Mouse (Mus musculus): ENCODE results near the gene Trabd2b. TPM values are rescaled to one million over a fixed set of nuclear protein-coding genes. Genes with fewer than 3 reads are reported as not detected.

The Trabd2b gene
- polyA plus RNA-seq, 1 experiment from 2014 or later: 2.4 TPM

- H3K9ac ChIP-seq: no peak overlapping the region
- peaks cover 77% of the 10 kb centered on the region for H3K27me3 ChIP-seq
- no peaks in the 10 kb centered on the region for H3K36me3 ChIP-seq
- H3K4me3 ChIP-seq: no peak overlapping the region
- no peaks in the 10 kb centered on the region for H3K9me3 ChIP-seq (replicated peaks)
- 70% methylated on average over 3 of the region's 3 CpGs for WGBS
- no peak overlapping the region for H3K27ac ChIP-seq
- ATAC-seq (replicated peaks; ENCODE audit: insufficient number of reproducible peaks, insufficient read depth, low FRiP score, low read depth): no peak
- H3K4me2 ChIP-seq: no peak overlapping the region
- no peaks in the 10 kb centered on the region for H3K4me1 ChIP-seq (replicated peaks)
These were observed 6.7 kb upstream of the Trabd2b start for GRCm38 (mm10) chr4:114399821-114400220.

DNA sequence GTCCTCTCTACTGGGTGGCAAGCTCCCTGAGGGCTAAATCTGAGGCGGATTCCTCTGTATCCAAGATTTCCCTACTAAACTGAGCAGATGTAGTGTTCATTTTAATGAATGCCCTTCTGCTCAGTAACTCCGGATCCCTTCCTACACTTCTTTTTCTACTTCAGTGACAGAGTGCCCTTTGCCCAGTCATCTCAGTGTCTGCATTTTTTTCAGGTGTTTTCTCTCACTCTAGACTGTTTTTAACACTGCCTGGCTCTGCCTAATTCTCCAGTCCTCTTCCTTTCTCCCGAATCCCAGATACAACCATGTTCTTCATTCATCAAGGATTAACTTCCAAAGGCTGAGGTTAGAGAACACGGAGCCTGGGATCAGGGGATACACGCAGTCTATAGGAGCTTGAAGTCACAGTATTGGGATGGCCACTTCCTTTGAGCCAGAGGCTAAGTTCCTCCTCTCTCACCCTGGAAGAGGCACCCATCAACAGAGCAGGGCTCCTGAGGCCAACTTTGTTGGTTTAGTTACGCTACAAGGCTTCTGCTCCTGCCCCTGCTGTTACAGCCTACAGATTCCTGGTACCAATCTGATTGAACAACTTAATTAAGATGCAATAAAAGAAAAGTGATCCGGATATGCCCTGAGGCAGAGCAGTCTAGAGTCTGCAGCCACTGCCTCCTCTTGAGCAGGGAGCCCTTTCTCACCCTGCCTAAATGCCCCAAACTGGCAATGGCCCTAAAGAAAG lies 4.4 kb upstream of the Trabd2b start:
- peaks cover 79% of the 10 kb centered on the region for H3K27me3 ChIP-seq
- 67% methylated on average over 7 of the region's 7 CpGs for WGBS
- peaks cover 9% of the 10 kb centered on the region for H3K4me1 ChIP-seq (replicated peaks)

GRCm38 (mm10) chr4:114405682-114406354 lies 706 bp upstream of the Trabd2b start:
- Histone ChIP-seq H3K4me1 (replicated peaks) (peaks cover 31% of the 10 kb centered on the region), H3K36me3 (no peaks in the 10 kb centered on the region), H3K4me3 (peak overlapping the region; percentile 80), H3K27me3 (peaks cover 83% of the 10 kb centered on the region), H3K27ac (peak overlapping the region; percentile 86), H3K9ac (peak overlapping the region; percentile 78), H3K4me2 (peak overlapping the region; percentile 95), H3K9me3 (replicated peaks) (no peaks in the 10 kb centered on the region)
- ATAC-seq (replicated peaks; ENCODE audit: insufficient number of reproducible peaks, insufficient read depth, low FRiP score, low read depth): peak; percentile 71
- under 1% methylated on average over 35 of the region's 74 CpGs for WGBS

More for the DNA sequence above, 4.4 kb upstream of the Trabd2b start:
- no peak overlapping the region for H3K4me2 ChIP-seq
- no peak overlapping the region for H3K9ac ChIP-seq
- H3K4me3 ChIP-seq: no peak overlapping the region
- no peaks in the 10 kb centered on the region for H3K9me3 ChIP-seq (replicated peaks)
- ATAC-seq (replicated peaks; ENCODE audit: insufficient number of reproducible peaks, insufficient read depth, low FRiP score, low read depth): no peak
- no peak overlapping the region for H3K27ac ChIP-seq
- no peaks in the 10 kb centered on the region for H3K36me3 ChIP-seq

DNA sequence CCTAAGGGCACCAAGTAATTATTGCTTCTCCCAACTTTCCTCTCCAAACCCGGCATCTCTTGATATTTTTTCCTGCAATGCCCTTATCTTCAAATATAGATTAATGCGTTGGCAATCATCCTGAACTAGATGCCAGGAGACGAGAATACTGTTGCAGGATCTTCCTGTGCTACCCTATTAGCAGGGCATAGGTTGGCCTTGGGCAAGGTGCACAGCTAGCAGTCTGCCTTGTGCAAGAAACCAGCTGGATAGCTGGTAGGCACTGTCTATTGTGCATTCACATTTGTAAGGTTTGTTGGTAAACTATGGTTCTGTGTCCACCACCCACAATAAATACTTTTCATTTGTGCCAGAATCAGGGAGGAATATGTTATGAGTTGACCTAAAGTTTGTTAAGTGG lies 992 bp downstream of the Trabd2b start:
- Histone ChIP-seq H3K4me2 (peak overlapping the region; percentile 95), H3K36me3 (no peaks in the 10 kb centered on the region), H3K27ac (no peak overlapping the region), H3K27me3 (peaks cover 79% of the 10 kb centered on the region), H3K9me3 (replicated peaks) (no peaks in the 10 kb centered on the region), H3K9ac (no peak overlapping the region), H3K4me1 (replicated peaks) (peaks cover 44% of the 10 kb centered on the region), H3K4me3 (peak overlapping the region; percentile 80)
- WGBS: 44% methylated on average over 3 of the region's 3 CpGs
- ATAC-seq (replicated peaks; ENCODE audit: insufficient number of reproducible peaks, insufficient read depth, low FRiP score, low read depth): no peak

DNA sequence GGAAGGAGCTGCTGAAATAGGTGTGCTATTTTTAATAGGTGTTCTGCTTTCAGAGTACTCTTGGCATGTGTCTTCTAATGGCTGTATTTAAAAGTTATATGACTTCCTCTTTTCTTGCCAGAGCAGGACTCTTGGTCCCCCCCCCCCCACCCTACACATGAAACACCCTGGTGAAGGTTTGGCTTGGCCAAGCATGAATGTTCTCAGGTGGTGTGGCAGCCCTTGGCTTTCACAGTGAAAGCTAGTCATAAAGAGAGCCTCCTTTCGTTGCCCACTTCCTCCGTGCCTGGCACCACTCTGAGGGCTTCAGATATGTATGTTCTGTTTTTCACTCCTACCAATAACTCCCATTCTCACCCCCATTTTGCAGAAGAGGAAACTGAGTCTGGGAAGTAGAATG lies 1.8 kb downstream of the Trabd2b start:
- 87% methylated on average over 2 of the region's 2 CpGs for WGBS
- Histone ChIP-seq H3K4me2 (peak overlapping the region; percentile 95; the same call in 1 of the 2 replicates), H3K4me3 (0 out of 2 replicates have a peak overlapping the region, but pooled peaks have one; percentile 80), H3K27ac (no peak overlapping the region), H3K27me3 (peaks cover 79% of the 10 kb centered on the region), H3K4me1 (replicated peaks) (peaks cover 44% of the 10 kb centered on the region), H3K36me3 (no peaks in the 10 kb centered on the region), H3K9ac (0 out of 2 replicates have a peak overlapping the region, but pooled peaks have one; percentile 14), H3K9me3 (replicated peaks) (no peaks in the 10 kb centered on the region)
- ATAC-seq (replicated peaks; ENCODE audit: insufficient number of reproducible peaks, insufficient read depth, low FRiP score, low read depth): no peak

- no peak for ATAC-seq (replicated peaks; ENCODE audit: insufficient number of reproducible peaks, insufficient read depth, low FRiP score, low read depth)
- H3K4me2 ChIP-seq: no peak overlapping the region; the same call in 1 of the 2 replicates
- WGBS: 76% methylated on average over 18 of the region's 18 CpGs
- H3K27ac ChIP-seq: no peak overlapping the region
- H3K4me3 ChIP-seq: no peak overlapping the region
- no peaks in the 10 kb centered on the region for H3K9me3 ChIP-seq (replicated peaks)
- H3K4me1 ChIP-seq (replicated peaks): peaks cover 44% of the 10 kb centered on the region
- no peaks in the 10 kb centered on the region for H3K36me3 ChIP-seq
- no peak overlapping the region for H3K9ac ChIP-seq
- peaks cover 77% of the 10 kb centered on the region for H3K27me3 ChIP-seq
These were observed 2.5 kb downstream of the Trabd2b start for GRCm38 (mm10) chr4:114408890-114409480.

GRCm38 (mm10) chr4:114409511-114409910 lies 3.0 kb downstream of the Trabd2b start:
- Histone ChIP-seq H3K27me3 (peaks cover 77% of the 10 kb centered on the region), H3K36me3 (no peaks in the 10 kb centered on the region), H3K9me3 (replicated peaks) (no peaks in the 10 kb centered on the region), H3K27ac (no peak overlapping the region), H3K4me1 (replicated peaks) (peaks cover 44% of the 10 kb centered on the region), H3K4me3 (no peak overlapping the region), H3K4me2 (peak overlapping the region; percentile 40; the same call in 1 of the 2 replicates), H3K9ac (no peak overlapping the region)
- no peak for ATAC-seq (replicated peaks; ENCODE audit: insufficient number of reproducible peaks, insufficient read depth, low FRiP score, low read depth)

DNA sequence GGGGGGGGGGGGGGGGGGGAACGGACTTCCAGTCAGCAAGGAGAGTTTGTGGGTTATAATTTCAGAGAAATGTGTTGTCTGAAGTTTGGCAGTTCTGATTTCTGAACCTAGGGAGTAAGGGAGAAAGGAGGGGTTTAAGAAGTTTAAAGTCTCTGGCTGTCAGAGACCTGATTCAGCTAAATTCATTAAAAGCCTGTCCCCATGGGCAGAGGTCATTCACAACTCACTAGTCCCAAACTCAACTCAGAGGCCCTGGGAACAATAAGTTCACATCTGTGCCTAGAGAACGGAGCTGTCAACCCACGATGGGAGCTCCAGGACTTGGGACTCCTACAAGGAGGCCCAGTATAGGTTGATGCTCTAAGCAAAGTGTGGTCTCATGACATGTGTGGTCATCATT lies 3.5 kb downstream of the Trabd2b start:
- H3K27ac ChIP-seq: no peak overlapping the region
- peaks cover 77% of the 10 kb centered on the region for H3K27me3 ChIP-seq
- 59% methylated on average over 3 of the region's 3 CpGs for WGBS
- H3K4me2 ChIP-seq: peak overlapping the region; percentile 40
- H3K4me3 ChIP-seq: peak overlapping the region; percentile 11; the same call in 1 of the 2 replicates
- no peak for ATAC-seq (replicated peaks; ENCODE audit: insufficient number of reproducible peaks, insufficient read depth, low FRiP score, low read depth)
- H3K9me3 ChIP-seq (replicated peaks): no peaks in the 10 kb centered on the region
- H3K4me1 ChIP-seq (replicated peaks): peaks cover 44% of the 10 kb centered on the region
- H3K36me3 ChIP-seq: no peaks in the 10 kb centered on the region
- H3K9ac ChIP-seq: no peak overlapping the region

DNA sequence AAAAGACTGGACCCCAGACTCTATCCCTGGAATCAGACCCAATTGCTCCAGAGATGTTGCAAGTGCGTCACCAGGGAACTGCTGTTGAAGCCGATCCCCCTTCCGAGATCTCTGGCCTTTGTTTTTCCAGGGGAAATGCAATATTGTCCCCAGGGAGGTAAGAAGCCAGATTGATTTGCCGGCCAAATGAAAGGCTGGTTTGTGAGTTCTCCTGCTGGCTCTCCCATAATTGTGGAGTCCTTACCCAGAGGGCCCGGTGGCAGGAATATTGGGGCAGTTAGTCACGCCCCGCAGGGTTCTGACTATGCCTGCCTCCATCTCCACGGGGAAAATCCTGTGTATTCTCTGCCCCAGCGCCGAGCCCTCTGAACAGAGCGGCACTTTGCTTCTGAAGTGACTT lies 3.9 kb downstream of the Trabd2b start:
- H3K4me3 ChIP-seq: peak overlapping the region; percentile 11; the same call in 1 of the 2 replicates
- ATAC-seq (replicated peaks; ENCODE audit: insufficient number of reproducible peaks, insufficient read depth, low FRiP score, low read depth): no peak
- peak overlapping the region; percentile 25; the same call in 1 of the 2 replicates for H3K9ac ChIP-seq
- peaks cover 82% of the 10 kb centered on the region for H3K27me3 ChIP-seq
- H3K9me3 ChIP-seq (replicated peaks): no peaks in the 10 kb centered on the region
- WGBS: 24% methylated on average over 11 of the region's 11 CpGs
- H3K36me3 ChIP-seq: no peaks in the 10 kb centered on the region
- H3K4me2 ChIP-seq: peak overlapping the region; percentile 40
- H3K27ac ChIP-seq: no peak overlapping the region
- peaks cover 45% of the 10 kb centered on the region for H3K4me1 ChIP-seq (replicated peaks)

DNA sequence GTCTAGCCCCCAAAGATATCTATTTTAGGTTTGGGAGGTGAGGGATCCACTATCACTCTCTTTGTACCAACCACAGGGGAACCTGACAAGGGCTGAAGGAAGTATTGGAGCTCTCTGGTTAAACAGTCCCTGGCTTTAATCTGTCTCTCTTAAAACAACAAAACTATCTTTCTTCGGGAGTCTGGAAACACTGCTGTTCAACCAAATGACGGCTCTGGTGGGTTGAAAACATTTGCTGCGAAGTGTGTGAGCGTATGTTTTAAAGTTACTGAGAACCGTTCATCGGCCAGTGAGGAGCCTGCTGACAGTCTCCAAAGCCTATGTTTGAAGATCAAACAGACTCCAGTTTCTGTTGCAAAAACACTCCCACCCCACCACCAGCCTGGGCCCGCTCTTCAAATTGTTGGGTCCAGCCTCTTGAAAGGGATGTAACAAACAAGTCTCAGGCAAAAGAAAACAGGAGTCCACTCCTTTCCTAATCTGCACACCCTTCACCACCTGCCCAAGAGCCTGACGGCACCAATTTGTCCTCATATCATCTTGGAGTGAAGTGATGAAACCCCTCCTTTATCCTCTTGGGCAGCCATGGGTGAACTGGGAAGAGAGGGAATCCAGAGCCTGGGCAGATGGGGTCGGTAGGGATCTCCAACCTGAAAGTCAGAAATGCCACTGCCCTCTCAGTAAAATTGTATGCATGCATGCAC lies 4.6 kb downstream of the Trabd2b start:
- Histone ChIP-seq H3K4me2 (peak overlapping the region; percentile 40), H3K4me3 (peak overlapping the region; percentile 11; the same call in 1 of the 2 replicates), H3K4me1 (replicated peaks) (peaks cover 52% of the 10 kb centered on the region), H3K27me3 (peaks cover 87% of the 10 kb centered on the region), H3K36me3 (no peaks in the 10 kb centered on the region), H3K9me3 (replicated peaks) (no peaks in the 10 kb centered on the region), H3K9ac (peak overlapping the region; percentile 25; the same call in 1 of the 2 replicates), H3K27ac (no peak overlapping the region)
- WGBS: 22% methylated on average over 9 of the region's 9 CpGs
- ATAC-seq (replicated peaks; ENCODE audit: insufficient number of reproducible peaks, insufficient read depth, low FRiP score, low read depth): no peak

All from heart, embryonic 15.5 days (tissue).